Mouse (Mus musculus): ENCODE measurements at regions not wholly inside any gene's neighbourhood (a gene's known extent, or its start where the extent isn't known, plus 50 kb on each side); places are given as distances from the start of the nearest gene placed in this dataset.
A peak's percentile ranks its signal among the peaks of the same experiment; 100 is the strongest.

GRCm38 (mm10) chr1:114037877-114038276, 1646.7 kb upstream of the Cntnap5a start:
- no peak for ATAC-seq (replicated peaks; ENCODE audit: low FRiP score, low TSS enrichment, low read depth)
- H3K27me3 ChIP-seq (replicated peaks; ENCODE audit: control insufficient read depth, insufficient read depth, low read length) = no peaks in the 10 kb centered on the region
- no peak overlapping the region for H3K27ac ChIP-seq (ENCODE audit: low read depth)
- DNase-seq (ENCODE audit: low spot score) = no peak
- no peaks in the 10 kb centered on the region for H3K36me3 ChIP-seq (ENCODE audit: control insufficient read depth, insufficient read depth, low read length)
- H3K4me1 ChIP-seq (replicated peaks; ENCODE audit: control insufficient read depth, insufficient read depth, low read length) = no peaks in the 10 kb centered on the region
- H3K4me3 ChIP-seq (ENCODE audit: low read depth, low read length) = no peak overlapping the region
- H3K9me3 ChIP-seq (ENCODE audit: control insufficient read depth, low read length) = no peaks in the 10 kb centered on the region
- no peak overlapping the region for H3K9ac ChIP-seq (ENCODE audit: low read length)
- no peak overlapping the region for H3K4me2 ChIP-seq (ENCODE audit: low read length)

GRCm38 (mm10) chr1:114039383-114039782, 1645.2 kb upstream of the Cntnap5a start:
- H3K4me2 ChIP-seq (ENCODE audit: low read length) = no peak overlapping the region
- no peaks in the 10 kb centered on the region for H3K36me3 ChIP-seq (ENCODE audit: control insufficient read depth, insufficient read depth, low read length)
- H3K4me1 ChIP-seq (replicated peaks; ENCODE audit: control insufficient read depth, insufficient read depth, low read length) = no peaks in the 10 kb centered on the region
- ATAC-seq (replicated peaks; ENCODE audit: low FRiP score, low TSS enrichment, low read depth) (0 out of 2 replicates have a peak, but pooled peaks have one; percentile 53), DNase-seq (ENCODE audit: low spot score) (no peak)
- no peak overlapping the region for H3K27ac ChIP-seq (ENCODE audit: low read depth)
- H3K27me3 ChIP-seq (replicated peaks; ENCODE audit: control insufficient read depth, insufficient read depth, low read length) = no peaks in the 10 kb centered on the region
- no peak overlapping the region for H3K4me3 ChIP-seq (ENCODE audit: low read depth, low read length)
- 64% methylated on average over 1 of the region's 1 CpGs for whole genome bisulfite sequencing
- no peak overlapping the region for H3K9ac ChIP-seq (ENCODE audit: low read length)
- no peaks in the 10 kb centered on the region for H3K9me3 ChIP-seq (ENCODE audit: control insufficient read depth, low read length)

GRCm38 (mm10) chr1:114063097-114063496, 1621.5 kb upstream of the Cntnap5a start:
- Histone ChIP-seq H3K4me3 (ENCODE audit: low read depth, low read length) (no peak overlapping the region), H3K4me1 (replicated peaks; ENCODE audit: control insufficient read depth, insufficient read depth, low read length) (no peaks in the 10 kb centered on the region), H3K9me3 (ENCODE audit: control insufficient read depth, low read length) (no peaks in the 10 kb centered on the region), H3K4me2 (ENCODE audit: low read length) (no peak overlapping the region), H3K27me3 (replicated peaks; ENCODE audit: control insufficient read depth, insufficient read depth, low read length) (no peaks in the 10 kb centered on the region), H3K27ac (ENCODE audit: low read depth) (no peak overlapping the region), H3K9ac (ENCODE audit: low read length) (no peak overlapping the region), H3K36me3 (ENCODE audit: control insufficient read depth, insufficient read depth, low read length) (no peaks in the 10 kb centered on the region)
- no peak for ATAC-seq (replicated peaks; ENCODE audit: low FRiP score, low TSS enrichment, low read depth)
- DNase-seq (ENCODE audit: low spot score) = no peak
- 76% methylated on average over 2 of the region's 2 CpGs for WGBS

- Histone ChIP-seq H3K9me3 (ENCODE audit: control insufficient read depth, low read length) (no peaks in the 10 kb centered on the region; the same call in 1 of the 2 replicates), H3K4me3 (ENCODE audit: low read depth, low read length) (no peak overlapping the region), H3K27ac (ENCODE audit: low read depth) (no peak overlapping the region), H3K36me3 (ENCODE audit: control insufficient read depth, insufficient read depth, low read length) (no peaks in the 10 kb centered on the region), H3K4me1 (replicated peaks; ENCODE audit: control insufficient read depth, insufficient read depth, low read length) (no peaks in the 10 kb centered on the region), H3K4me2 (ENCODE audit: low read length) (no peak overlapping the region), H3K27me3 (replicated peaks; ENCODE audit: control insufficient read depth, insufficient read depth, low read length) (no peaks in the 10 kb centered on the region), H3K9ac (ENCODE audit: low read length) (no peak overlapping the region)
- ATAC-seq (replicated peaks; ENCODE audit: low FRiP score, low TSS enrichment, low read depth) (no peak), DNase-seq (ENCODE audit: low spot score) (no peak)
Measured at GRCm38 (mm10) chr1:114074506-114074905, 1610.0 kb upstream of the Cntnap5a start.
